Mouse (Mus musculus) gastrocnemius, adult 8-10 months (tissue): ENCODE results near the gene Kxd1. TPM values are rescaled to one million over a fixed set of nuclear protein-coding genes. Genes with fewer than 3 reads are reported as not detected.
A peak's percentile ranks its signal among the peaks of the same experiment; 100 is the strongest.

ENCODE experiments used
- DNase-seq, 2 experiments: peaks; one replicate each; pipeline ENCODE4 v3.0.0; 2022; ENCODE audit warnings: low spot score in 2 of 2
- total RNA-seq, 4 experiments: library from RNA; stranded (reverse); gene quantifications; 2 replicates each; pipeline ENCODE4 v1.2.4; 2022

Gene Kxd1
- total RNA-seq, 4 experiments from 2014 or later: 68.3 to 80.8 (median 76.7) TPM

- no peak for DNase-seq
Observed at GRCm38 (mm10) chr8:70468733-70469132, 59.0 kb downstream of the Kxd1 start.

GRCm38 (mm10) chr8:70467907-70468306 lies 59.8 kb downstream of the Kxd1 start:
- no peak for DNase-seq

GRCm38 (mm10) chr8:70467229-70467725 lies 60.5 kb downstream of the Kxd1 start:
- peak in 1 of 2 experiments; percentile 40 for DNase-seq

- DNase-seq: peak; percentile 68 to 69
Observed at GRCm38 (mm10) chr8:70466771-70467170, 61.0 kb downstream of the Kxd1 start.

- peak in 1 of 2 experiments; percentile 49 for DNase-seq
Observed at GRCm38 (mm10) chr8:70466305-70466704, 61.5 kb downstream of the Kxd1 start.

GRCm38 (mm10) chr8:70465701-70466100 lies 62.1 kb downstream of the Kxd1 start:
- DNase-seq: no peak

GRCm38 (mm10) chr8:70464162-70464561 lies 63.6 kb downstream of the Kxd1 start:
- DNase-seq: no peak

GRCm38 (mm10) chr8:70463306-70463705 lies 64.5 kb downstream of the Kxd1 start:
- peak in 1 of 2 experiments; percentile 53 for DNase-seq

- no peak for DNase-seq
Observed at GRCm38 (mm10) chr8:70462516-70462813, 65.3 kb downstream of the Kxd1 start.

- DNase-seq: peak in 1 of 2 experiments; percentile 33
Observed at GRCm38 (mm10) chr8:70461765-70462515, 65.8 kb downstream of the Kxd1 start.

GRCm38 (mm10) chr8:70460606-70461005 lies 67.2 kb downstream of the Kxd1 start:
- DNase-seq: no peak

- no peak for DNase-seq
Observed at GRCm38 (mm10) chr8:70460199-70460598, 67.6 kb downstream of the Kxd1 start.

- DNase-seq: no peak
Observed at GRCm38 (mm10) chr8:70459636-70460035, 68.1 kb downstream of the Kxd1 start.

GRCm38 (mm10) chr8:70458462-70458861 lies 69.3 kb downstream of the Kxd1 start:
- DNase-seq: no peak

Other genes with a start within 250 kb of the Kxd1 start
- gene Homer3, start 245.1 kb downstream of the Kxd1 start, total RNA-seq: 1 to 10 TPM; 3.1 to 4.4 (median 3.2) TPM
- gene Ddx49, start 225.5 kb downstream of the Kxd1 start, total RNA-seq: 10 to 100 TPM; 25.8 to 35.3 (median 33.9) TPM
- 100 to 1,000 TPM; 112 to 126 (median 121) TPM for gene Cope, start 225.4 kb downstream of the Kxd1 start, total RNA-seq
- 10 to 100 TPM; 16.5 to 25.1 (median 20.2) TPM for gene Cers1, start 212.2 kb downstream of the Kxd1 start, total RNA-seq
- gene Gdf1, start 198.1 kb downstream of the Kxd1 start, total RNA-seq: 1 to 10 TPM in 1 of 4 experiments, under 1 TPM in 1, not detected in 2; 0.75 to 2.7 TPM
- 10 to 100 TPM; 29.7 to 32.7 (median 30.8) TPM for gene Upf1, start 174.7 kb downstream of the Kxd1 start, total RNA-seq
- 10 to 100 TPM in 2 of 4 experiments, 1 to 10 TPM in 2; 2.7 to 16.7 (median 8.4) TPM for gene Comp, start 154.4 kb downstream of the Kxd1 start, total RNA-seq
- gene Crtc1, start 88.4 kb downstream of the Kxd1 start, total RNA-seq: 10 to 100 TPM in 1 of 4 experiments, 1 to 10 TPM in 3; 7.1 to 15.3 (median 7.6) TPM
- gene Klhl26, start 51.0 kb downstream of the Kxd1 start, total RNA-seq: 1 to 10 TPM; 6.6 to 9.7 (median 7.5) TPM
- not detected for gene Tmem59l, start 40.6 kb downstream of the Kxd1 start, total RNA-seq
- 1 to 10 TPM; 1.1 to 2.5 (median 2.3) TPM for gene Crlf1, start 34.8 kb downstream of the Kxd1 start, total RNA-seq
- 100 to 1,000 TPM; 175 to 196 (median 181) TPM for gene Rex1bd, start 21.2 kb downstream of the Kxd1 start, total RNA-seq
- 100 to 1,000 TPM; 794 to 918 (median 839) TPM for gene Uba52, start 17.2 kb downstream of the Kxd1 start, total RNA-seq
- gene Fkbp8, start 232 bp downstream of the Kxd1 start, total RNA-seq: 100 to 1,000 TPM; 113 to 123 (median 120) TPM
- 10 to 100 TPM; 11.9 to 14.7 (median 12.3) TPM for gene Ell, start 11.5 kb upstream of the Kxd1 start, total RNA-seq
- 1 to 10 TPM; 1.9 to 3.4 (median 2.4) TPM for gene Isyna1, start 66.4 kb upstream of the Kxd1 start, total RNA-seq
- 10 to 100 TPM in 3 of 4 experiments, 1 to 10 TPM in 1; 8.5 to 19.2 (median 10.4) TPM for gene Ssbp4, start 80.9 kb upstream of the Kxd1 start, total RNA-seq
- under 1 TPM in 3 of 4 experiments, not detected in 1; 0.17 to 0.49 (median 0.22) TPM for gene Lrrc25, start 88.2 kb upstream of the Kxd1 start, total RNA-seq
- gene Gdf15, start 104.5 kb upstream of the Kxd1 start, total RNA-seq: under 1 TPM in 1 of 4 experiments, not detected in 3; 0.24 TPM
- gene Pgpep1, start 132.4 kb upstream of the Kxd1 start, total RNA-seq: 10 to 100 TPM; 13.6 to 19.0 (median 15.7) TPM
- gene Lsm4, start 145.3 kb upstream of the Kxd1 start, total RNA-seq: 10 to 100 TPM; 64.4 to 75.4 (median 70.3) TPM
- gene Jund, start 171.0 kb upstream of the Kxd1 start, total RNA-seq: 10 to 100 TPM; 31.9 to 42.0 (median 38.3) TPM
- not detected for gene Iqcn, start 175.5 kb upstream of the Kxd1 start, total RNA-seq
- gene Gm3336, start 190.6 kb upstream of the Kxd1 start, total RNA-seq: not detected
- gene Pde4c, start 195.8 kb upstream of the Kxd1 start, total RNA-seq: 1 to 10 TPM in 2 of 4 experiments, under 1 TPM in 2; 0.65 to 2.3 (median 1.1) TPM
- 10 to 100 TPM; 28.5 to 34.0 (median 32.3) TPM for gene Rab3a, start 226.7 kb upstream of the Kxd1 start, total RNA-seq
- gene Mpv17l2, start 233.0 kb upstream of the Kxd1 start, total RNA-seq: 10 to 100 TPM; 19.7 to 24.6 (median 22.2) TPM
- 10 to 100 TPM; 14.5 to 17.4 (median 16.0) TPM for gene Pik3r2, start 248.8 kb upstream of the Kxd1 start, total RNA-seq